Mouse (Mus musculus): ENCODE data around the gene Rhoa. TPM values are rescaled to one million over a fixed set of nuclear protein-coding genes. Genes with fewer than 3 reads are reported as not detected.
"Not testable (repeated sequence)": the region's sequence is repeated elsewhere in the genome, so short reads cannot be mapped to it uniquely, and the experiment has no call there.

The Rhoa gene
- polyA plus RNA-seq, 1 experiment from 2014 or later, result 240 TPM

- no peaks in the 10 kb centered on the region for H3K9me3 ChIP-seq
- H3K4me3 ChIP-seq, result no peak overlapping the region
- 66% methylated on average over 5 of the region's 5 CpGs for WGBS
- H3K36me3 ChIP-seq (replicated peaks), result no peaks in the 10 kb centered on the region
- H3K4me1 ChIP-seq, result peaks cover 28% of the 10 kb centered on the region
- H3K27ac ChIP-seq (replicated peaks), result peak overlapping the region; percentile 20; the same call in 1 of the 2 replicates
- H3K27me3 ChIP-seq (replicated peaks; ENCODE audit: low read depth, poor library complexity, severe bottlenecking), result no peaks in the 10 kb centered on the region
- DNase-seq (ENCODE audit: low spot score), result no peak
These were observed 33.2 kb upstream of the Rhoa start for GRCm38 (mm10) chr9:108272691-108273090.

- no peak overlapping the region for H3K4me3 ChIP-seq
- H3K27ac ChIP-seq (replicated peaks), result 0 out of 2 replicates have a peak overlapping the region, but pooled peaks have one; percentile 7
- no peaks in the 10 kb centered on the region for H3K27me3 ChIP-seq (replicated peaks; ENCODE audit: low read depth, poor library complexity, severe bottlenecking)
- no peaks in the 10 kb centered on the region for H3K36me3 ChIP-seq (replicated peaks)
- H3K4me1 ChIP-seq, result peaks cover 28% of the 10 kb centered on the region
- 74% methylated on average over 4 of the region's 4 CpGs for WGBS
- no peak for DNase-seq (ENCODE audit: low spot score)
- no peaks in the 10 kb centered on the region for H3K9me3 ChIP-seq
These were observed 32.4 kb upstream of the Rhoa start for GRCm38 (mm10) chr9:108273485-108273884.

GRCm38 (mm10) chr9:108274476-108275330, 31.2 kb upstream of the Rhoa start:
- Histone ChIP-seq H3K36me3 (replicated peaks) (no peaks in the 10 kb centered on the region), H3K4me3 (no peak overlapping the region), H3K27me3 (replicated peaks; ENCODE audit: low read depth, poor library complexity, severe bottlenecking) (no peaks in the 10 kb centered on the region), H3K27ac (replicated peaks) (no peak overlapping the region), H3K4me1 (peaks cover 28% of the 10 kb centered on the region), H3K9me3 (no peaks in the 10 kb centered on the region)
- DNase-seq (ENCODE audit: low spot score), result no peak
- 81% methylated on average over 5 of the region's 5 CpGs for WGBS

GRCm38 (mm10) chr9:108275331-108275659, 30.6 kb upstream of the Rhoa start:
- H3K4me1 ChIP-seq, result peaks cover 28% of the 10 kb centered on the region
- H3K9me3 ChIP-seq, result no peaks in the 10 kb centered on the region
- WGBS, result 67% methylated on average over 6 of the region's 6 CpGs
- H3K27me3 ChIP-seq (replicated peaks; ENCODE audit: low read depth, poor library complexity, severe bottlenecking), result no peaks in the 10 kb centered on the region
- no peak for DNase-seq (ENCODE audit: low spot score)
- no peak overlapping the region for H3K27ac ChIP-seq (replicated peaks)
- H3K36me3 ChIP-seq (replicated peaks), result no peaks in the 10 kb centered on the region
- no peak overlapping the region for H3K4me3 ChIP-seq

GRCm38 (mm10) chr9:108278697-108279450, 27.1 kb upstream of the Rhoa start:
- Histone ChIP-seq H3K4me1 (peaks cover 10% of the 10 kb centered on the region), H3K36me3 (replicated peaks) (no peaks in the 10 kb centered on the region), H3K27me3 (replicated peaks; ENCODE audit: low read depth, poor library complexity, severe bottlenecking) (no peaks in the 10 kb centered on the region), H3K4me3 (no peak overlapping the region), H3K27ac (replicated peaks) (no peak overlapping the region), H3K9me3 (no peaks in the 10 kb centered on the region)
- WGBS, result 70% methylated on average over 10 of the region's 10 CpGs
- DNase-seq (ENCODE audit: low spot score), result peak; percentile 34

GRCm38 (mm10) chr9:108280071-108280828, 25.7 kb upstream of the Rhoa start:
- H3K27me3 ChIP-seq (replicated peaks; ENCODE audit: low read depth, poor library complexity, severe bottlenecking), result no peaks in the 10 kb centered on the region
- H3K36me3 ChIP-seq (replicated peaks), result no peaks in the 10 kb centered on the region
- no peak for DNase-seq (ENCODE audit: low spot score)
- H3K9me3 ChIP-seq, result no peaks in the 10 kb centered on the region
- no peak overlapping the region for H3K27ac ChIP-seq (replicated peaks)
- H3K4me1 ChIP-seq, result 0 out of 2 replicates have a peak, but pooled peaks cover 1% of the 10 kb centered on the region
- H3K4me3 ChIP-seq, result no peak overlapping the region
- 49% methylated on average over 8 of the region's 8 CpGs for WGBS

GRCm38 (mm10) chr9:108284410-108284809, 21.5 kb upstream of the Rhoa start:
- Histone ChIP-seq H3K4me3 (no peak overlapping the region), H3K27ac (replicated peaks) (no peak overlapping the region), H3K4me1 (no peaks in the 10 kb centered on the region), H3K27me3 (replicated peaks; ENCODE audit: low read depth, poor library complexity, severe bottlenecking) (no peaks in the 10 kb centered on the region), H3K36me3 (replicated peaks) (no peaks in the 10 kb centered on the region), H3K9me3 (no peaks in the 10 kb centered on the region)
- DNase-seq (ENCODE audit: low spot score), result peak; percentile 70
- 12% methylated on average over 6 of the region's 6 CpGs for WGBS

GRCm38 (mm10) chr9:108287526-108288238, 18.2 kb upstream of the Rhoa start:
- H3K27ac ChIP-seq (replicated peaks); H3K36me3 ChIP-seq (replicated peaks); H3K4me3 ChIP-seq; H3K27me3 ChIP-seq (replicated peaks; ENCODE audit: low read depth, poor library complexity, severe bottlenecking); DNase-seq (ENCODE audit: low spot score); H3K9me3 ChIP-seq: not testable (repeated sequence)
- H3K4me1 ChIP-seq, result peaks cover 12% of the 10 kb centered on the region
- 84% methylated on average over 6 of the region's 6 CpGs for WGBS

GRCm38 (mm10) chr9:108289347-108289746, 16.6 kb upstream of the Rhoa start:
- H3K4me1 ChIP-seq, result peaks cover 12% of the 10 kb centered on the region
- H3K36me3 ChIP-seq (replicated peaks), result peaks cover 7% of the 10 kb centered on the region
- peak overlapping the region; percentile 93 for H3K27ac ChIP-seq (replicated peaks)
- WGBS, result 63% methylated on average over 2 of the region's 2 CpGs
- no peak for DNase-seq (ENCODE audit: low spot score)
- no peaks in the 10 kb centered on the region for H3K9me3 ChIP-seq
- H3K27me3 ChIP-seq (replicated peaks; ENCODE audit: low read depth, poor library complexity, severe bottlenecking), result no peaks in the 10 kb centered on the region
- peak overlapping the region; percentile 69 for H3K4me3 ChIP-seq

GRCm38 (mm10) chr9:108290016-108290750, 15.7 kb upstream of the Rhoa start, which contains the start of gene Nicn1:
Gene Nicn1 (plus strand): TSS chr9:108290429.
- Histone ChIP-seq H3K36me3 (replicated peaks) (peaks cover 15% of the 10 kb centered on the region), H3K27me3 (replicated peaks; ENCODE audit: low read depth, poor library complexity, severe bottlenecking) (no peaks in the 10 kb centered on the region), H3K27ac (replicated peaks) (peak within 1 kb of the TSS; percentile 93), H3K4me1 (peaks cover 12% of the 10 kb centered on the region), H3K4me3 (peak within 1 kb of the TSS; percentile 69), H3K9me3 (no peaks in the 10 kb centered on the region)
- DNase-seq (ENCODE audit: low spot score), result peak; percentile 90
- WGBS, result under 1% methylated on average over 32 of the region's 32 CpGs

- Histone ChIP-seq H3K27me3 (replicated peaks; ENCODE audit: low read depth, poor library complexity, severe bottlenecking) (no peaks in the 10 kb centered on the region), H3K4me1 (peaks cover 14% of the 10 kb centered on the region), H3K36me3 (replicated peaks) (peaks cover 21% of the 10 kb centered on the region), H3K4me3 (peak overlapping the region; percentile 69), H3K9me3 (no peaks in the 10 kb centered on the region), H3K27ac (replicated peaks) (peak overlapping the region; percentile 93)
- 47% methylated on average over 6 of the region's 6 CpGs for WGBS
- no peak for DNase-seq (ENCODE audit: low spot score)
These were observed 15.2 kb upstream of the Rhoa start for GRCm38 (mm10) chr9:108290773-108291172.

Data from embryonic facial prominence, embryonic 10.5 days (tissue).